Mouse (Mus musculus) ES-Bruce4 (cell line): ENCODE data around the gene Klhl29.

Source experiments
- CTCF ChIP-seq: IDR thresholded peaks from one replicate; pipeline ENCODE4 v1.8.1; 2011; ENCODE audit warnings: low read depth, low read length
- POLR2A ChIP-seq: IDR thresholded peaks from one replicate; pipeline ENCODE4 v1.8.1; 2011; ENCODE audit warnings: low read length; ENCODE audit not compliant: insufficient read depth

- no peak for TF ChIP-seq CTCF
- no peak for TF ChIP-seq POLR2A
These were observed 30.4 kb downstream of the Klhl29 start for GRCm38 (mm10) chr12:5345088-5345487.
